Mouse (Mus musculus) sigmoid colon, adult 10 weeks (tissue): Measurements from ENCODE around the gene Arl6. TPM values are rescaled to one million over a fixed set of nuclear protein-coding genes. Genes with fewer than 3 reads are reported as not detected.

Experiments
- polyA plus RNA-seq: library from polyadenylated mRNA; stranded (reverse); fragments of 350-450 nt; fragmentation: Illumina TruSeq; extraction: RNeasy Lipid Tissue Mini Kit (QIAGEN cat#74804); gene quantifications from one replicate; pipeline ENCODE4 v1.2.3, GENCODE M21; 2014; ENCODE audit warnings: low read depth, low replicate concordance

Gene Arl6
- polyA plus RNA-seq = 18.9 TPM

GRCm38 (mm10) chr16:59639102-59639691 lies at the start of gene Arl6:
TSS of gene Arl6 (minus strand) at chr16:59639391.

GRCm38 (mm10) chr16:59600311-59601251 lies 38.6 kb downstream of the Arl6 start, which contains the start of gene Crybg3:
TSS of gene Crybg3 (minus strand) at chr16:59600979.

Other genes with a start within 250 kb of the Arl6 start
- gene Gabrr3, start 232.1 kb downstream of the Arl6 start, polyA plus RNA-seq = not detected
- 51.4 TPM for gene Riox2, start 167.6 kb downstream of the Arl6 start, polyA plus RNA-seq
- 36.2 TPM for gene Crybg3, start 38.4 kb downstream of the Arl6 start, polyA plus RNA-seq